Mouse (Mus musculus) erythroblast, embryonic 14.5 days (primary cell): Measurements from ENCODE around the gene Cfap61.

ENCODE experiments used
- GATA1 ChIP-seq: IDR thresholded peaks from 2 replicates; pipeline ENCODE4 v1.6.1; 2012; ENCODE audit warnings: low read length, inconsistent platforms, mixed read lengths
- TAL1 ChIP-seq: IDR thresholded peaks from 3 replicates; pipeline ENCODE4 v1.6.1; 2012; ENCODE audit warnings: low read length, inconsistent platforms, mixed read lengths

DNA sequence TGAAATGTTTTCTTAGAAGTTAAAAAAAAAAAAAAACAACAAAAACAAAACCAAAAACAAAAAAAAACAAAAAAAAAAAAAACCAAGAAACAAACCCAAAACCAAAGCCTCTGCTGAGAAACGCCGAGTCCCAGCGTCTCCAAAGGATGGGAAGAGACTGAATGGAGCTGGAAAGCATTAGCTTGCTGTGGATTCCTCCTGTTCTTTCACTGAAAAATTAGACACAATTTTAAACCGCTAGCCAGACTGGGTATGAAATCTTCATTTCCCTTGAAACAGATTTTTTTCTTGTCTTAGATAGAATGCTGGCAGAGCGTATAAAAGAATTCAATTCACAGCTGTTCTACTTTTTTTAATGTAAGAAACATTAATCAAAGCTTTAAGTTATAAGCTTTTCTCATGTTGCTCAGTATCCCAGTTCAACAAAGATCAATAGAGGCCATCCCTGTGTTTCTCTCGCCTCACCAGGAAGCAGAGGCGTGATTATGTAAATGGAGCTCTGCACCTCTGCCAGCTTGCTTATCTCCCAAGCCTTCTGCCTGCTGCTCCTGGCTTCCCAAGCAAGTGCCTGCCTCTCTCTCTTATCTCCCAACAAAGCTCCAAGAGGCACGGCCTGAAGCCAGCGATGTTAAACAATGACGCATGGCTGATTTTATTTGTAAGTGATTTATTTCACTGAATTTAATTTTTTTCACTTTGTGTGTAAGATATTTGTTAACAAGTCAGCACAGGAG lies 324.3 kb downstream of the Cfap61 start:
- no peak for TF ChIP-seq TAL1
- no peak for TF ChIP-seq GATA1
